ENCODE assay signal across 17 mouse cellular contexts in genomic region chr13:29818314-29818713, GRCm38 (mm10).
"Had no signal": no experiment of that assay in that cellular context is flagged by ENCODE, and none has a peak within 500 bp of the region (broad histone marks: within the 10 kb centered on the region; RNA-seq: fewer than 3 reads in every experiment).

No protein-coding gene starts in this region.

- H3K4me3 ChIP-seq: layer of hippocampus, adult 2 months; left cerebral cortex, adult 2 months; liver, embryonic 13.5 days; megakaryocyte, embryonic 14.5 days had no signal

- H3K27ac ChIP-seq: kidney, postnatal 0 days; layer of hippocampus, adult 2 months; left cerebral cortex, adult 2 months; liver, embryonic 13.5 days; macrophage had no signal

- H3K9ac ChIP-seq: liver, embryonic 13.5 days; liver, postnatal 0 days; lung, embryonic 14.5 days had no signal

- H3K36me3 ChIP-seq: liver, embryonic 13.5 days had no signal

- H3K4me2 ChIP-seq: liver, embryonic 13.5 days; lung, embryonic 14.5 days; midbrain, embryonic 11.5 days had no signal

- H3K9me3 ChIP-seq: liver, embryonic 13.5 days; megakaryocyte, embryonic 14.5 days had no signal

- H3K27me3 ChIP-seq: liver, embryonic 13.5 days; megakaryocyte, embryonic 14.5 days had no signal

- ATAC-seq: liver, postnatal 0 days; lung, postnatal 0 days had no signal

- DNase-seq: kidney, adult 2 months; kidney, postnatal 25 days; layer of hippocampus, adult 9-11 months; layer of hippocampus, postnatal 36 days; liver, embryonic 13.5 days; liver, postnatal 0 days; lung, embryonic 14.5 days; midbrain, embryonic 14.5 days; thymus, adult 18-20 months; thymus, postnatal 36 days had no signal
